Mouse (Mus musculus): ENCODE data around the gene Cdh22. TPM values are rescaled to one million over a fixed set of nuclear protein-coding genes. Genes with fewer than 3 reads are reported as not detected.

Gene Cdh22
- polyA plus RNA-seq, 1 experiment from 2014 or later, result 13.5 TPM

- 60% methylated on average over 8 of the region's 8 CpGs for WGBS
- ATAC-seq (ENCODE audit: low FRiP score), result no peak
- H3K9ac ChIP-seq, result no peak overlapping the region
- H3K27me3 ChIP-seq, result peaks cover 78% of the 10 kb centered on the region
- H3K36me3 ChIP-seq, result no peaks in the 10 kb centered on the region
- no peak overlapping the region for H3K27ac ChIP-seq
- no peak overlapping the region for H3K4me3 ChIP-seq
- H3K9me3 ChIP-seq (replicated peaks), result no peaks in the 10 kb centered on the region
- H3K4me1 ChIP-seq, result peaks cover 55% of the 10 kb centered on the region
- H3K4me2 ChIP-seq (replicated peaks), result no peak overlapping the region
These were observed 14.2 kb downstream of the Cdh22 start for GRCm38 (mm10) chr2:165220347-165220945.

DNA sequence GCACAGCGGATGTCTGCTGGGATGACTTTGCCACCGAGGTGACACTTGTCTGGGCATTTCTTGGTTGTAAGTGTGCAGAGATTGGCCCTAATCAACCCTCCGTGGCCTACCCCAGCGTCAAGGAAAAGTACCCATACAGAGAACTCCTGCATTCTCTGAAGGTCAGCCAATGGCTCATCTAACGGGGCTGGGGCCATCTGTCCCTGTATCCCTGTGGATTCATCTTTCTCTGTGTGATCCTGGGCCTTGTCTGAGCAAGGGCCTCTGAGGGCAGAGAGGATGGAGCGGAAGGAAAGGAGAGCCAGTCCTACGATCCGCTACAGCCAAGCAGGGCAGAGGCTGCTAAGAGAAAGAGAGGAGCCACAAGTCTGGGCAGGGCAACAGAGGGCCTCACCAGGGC lies 15.7 kb downstream of the Cdh22 start:
- Histone ChIP-seq H3K9me3 (replicated peaks) (no peaks in the 10 kb centered on the region), H3K4me2 (replicated peaks) (no peak overlapping the region), H3K27me3 (peaks cover 66% of the 10 kb centered on the region), H3K27ac (no peak overlapping the region), H3K4me3 (no peak overlapping the region), H3K4me1 (peaks cover 63% of the 10 kb centered on the region), H3K36me3 (no peaks in the 10 kb centered on the region), H3K9ac (no peak overlapping the region)
- WGBS, result 72% methylated on average over 8 of the region's 8 CpGs
- no peak for ATAC-seq (ENCODE audit: low FRiP score)

DNA sequence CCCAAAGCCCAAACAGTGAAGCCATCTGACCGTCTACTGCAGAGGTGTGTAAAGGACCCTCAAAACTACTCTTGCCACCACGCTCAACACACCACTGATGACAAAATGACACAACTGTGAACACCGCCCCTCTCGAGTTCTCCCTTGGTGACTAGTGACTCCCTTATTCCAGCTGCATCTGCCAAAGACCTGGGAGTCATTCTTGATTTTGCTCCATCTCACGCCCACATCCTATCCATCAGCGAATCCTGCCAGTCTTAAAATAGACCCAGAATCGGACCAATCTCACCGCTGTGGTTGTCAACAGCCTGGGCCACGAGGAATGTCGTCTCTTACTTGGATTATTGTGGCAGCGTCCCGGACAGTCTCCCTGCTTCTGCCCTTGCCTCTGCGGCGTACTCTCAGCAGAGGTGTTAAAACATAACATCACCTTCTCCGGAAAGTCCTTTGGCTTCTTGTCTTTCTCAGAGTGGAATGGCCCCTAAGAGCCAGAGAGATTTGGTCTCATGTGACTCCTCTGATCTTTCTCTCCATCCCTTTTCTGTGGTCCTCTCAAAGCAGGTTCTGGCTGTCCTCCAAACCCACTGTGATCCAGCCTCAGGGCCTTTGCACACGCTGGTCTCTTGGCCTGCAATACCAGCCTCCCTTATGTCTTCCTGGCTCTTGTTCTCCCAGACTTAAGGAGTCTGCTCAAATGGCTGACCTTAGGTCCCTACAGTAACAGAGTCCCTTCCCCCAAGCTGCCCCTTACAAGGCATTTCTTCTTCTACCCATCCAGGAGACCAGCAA lies 17.1 kb downstream of the Cdh22 start:
- H3K36me3 ChIP-seq, result no peaks in the 10 kb centered on the region
- no peak for ATAC-seq (ENCODE audit: low FRiP score)
- H3K4me3 ChIP-seq, result no peak overlapping the region
- H3K27me3 ChIP-seq, result peaks cover 65% of the 10 kb centered on the region
- no peaks in the 10 kb centered on the region for H3K9me3 ChIP-seq (replicated peaks)
- H3K27ac ChIP-seq, result no peak overlapping the region
- peaks cover 66% of the 10 kb centered on the region for H3K4me1 ChIP-seq
- H3K4me2 ChIP-seq (replicated peaks), result no peak overlapping the region
- WGBS, result 92% methylated on average over 16 of the region's 16 CpGs
- no peak overlapping the region for H3K9ac ChIP-seq

- Histone ChIP-seq H3K27ac (peak overlapping the region; percentile 84), H3K36me3 (no peaks in the 10 kb centered on the region), H3K4me1 (peaks cover 66% of the 10 kb centered on the region), H3K9ac (0 out of 2 replicates have a peak overlapping the region, but pooled peaks have one; percentile 13), H3K27me3 (peaks cover 64% of the 10 kb centered on the region), H3K4me3 (0 out of 2 replicates have a peak overlapping the region, but pooled peaks have one; percentile 4), H3K4me2 (replicated peaks) (peak overlapping the region; percentile 45), H3K9me3 (replicated peaks) (no peaks in the 10 kb centered on the region)
- ATAC-seq (ENCODE audit: low FRiP score), result peak; percentile 69
- 2% methylated on average over 39 of the region's 39 CpGs for WGBS
These were observed 19.3 kb downstream of the Cdh22 start for GRCm38 (mm10) chr2:165215103-165215951.

DNA sequence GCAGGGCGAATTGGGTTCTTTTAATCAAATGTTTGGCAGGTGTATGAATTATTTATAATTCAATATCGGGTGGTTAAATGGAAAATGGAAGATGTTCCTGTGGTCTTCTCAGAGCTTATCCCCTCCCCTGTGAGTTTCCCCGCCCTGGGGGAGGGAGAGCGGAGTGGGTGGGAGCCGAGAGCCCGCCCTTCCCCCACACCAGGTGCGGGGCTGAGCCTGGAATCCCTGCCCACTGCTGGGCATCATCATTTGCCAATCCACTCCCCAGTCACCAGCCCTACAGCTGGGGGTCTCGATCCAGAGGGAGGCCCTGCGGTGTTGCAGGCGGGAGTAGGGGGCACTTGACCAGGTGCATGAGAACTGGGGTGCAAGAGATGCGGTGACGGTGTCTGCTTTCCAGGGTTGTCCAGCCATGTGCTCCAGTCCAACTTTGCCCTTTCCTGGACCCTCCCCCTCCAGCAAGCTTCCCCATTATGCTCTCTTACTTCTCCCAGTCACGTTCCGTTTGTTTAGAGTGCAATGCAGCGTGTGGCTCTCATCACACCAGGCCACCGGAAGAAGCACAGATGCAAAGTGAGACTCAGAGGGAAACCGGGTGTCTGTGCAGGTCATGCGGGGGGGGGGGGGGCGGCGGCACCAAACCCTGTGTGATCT lies 23.1 kb downstream of the Cdh22 start:
- under 1% methylated on average over 20 of the region's 20 CpGs for WGBS
- Histone ChIP-seq H3K27ac (peak overlapping the region; percentile 77), H3K4me2 (replicated peaks) (peak overlapping the region; percentile 34), H3K9ac (peak overlapping the region; percentile 20; the same call in 1 of the 2 replicates), H3K4me3 (no peak overlapping the region), H3K4me1 (peaks cover 54% of the 10 kb centered on the region), H3K36me3 (no peaks in the 10 kb centered on the region), H3K27me3 (peaks cover 48% of the 10 kb centered on the region), H3K9me3 (replicated peaks) (no peaks in the 10 kb centered on the region)
- ATAC-seq (ENCODE audit: low FRiP score), result peak; percentile 38

GRCm38 (mm10) chr2:165210948-165211347 lies 23.7 kb downstream of the Cdh22 start:
- H3K27ac ChIP-seq, result peak overlapping the region; percentile 77
- WGBS, result 2% methylated on average over 15 of the region's 15 CpGs
- no peak overlapping the region for H3K4me3 ChIP-seq
- H3K9ac ChIP-seq, result no peak overlapping the region
- peak overlapping the region; percentile 34 for H3K4me2 ChIP-seq (replicated peaks)
- peak; percentile 46; the same call in 1 of the 2 replicates for ATAC-seq (ENCODE audit: low FRiP score)
- no peaks in the 10 kb centered on the region for H3K9me3 ChIP-seq (replicated peaks)
- no peaks in the 10 kb centered on the region for H3K36me3 ChIP-seq
- peaks cover 43% of the 10 kb centered on the region for H3K27me3 ChIP-seq
- peaks cover 51% of the 10 kb centered on the region for H3K4me1 ChIP-seq

DNA sequence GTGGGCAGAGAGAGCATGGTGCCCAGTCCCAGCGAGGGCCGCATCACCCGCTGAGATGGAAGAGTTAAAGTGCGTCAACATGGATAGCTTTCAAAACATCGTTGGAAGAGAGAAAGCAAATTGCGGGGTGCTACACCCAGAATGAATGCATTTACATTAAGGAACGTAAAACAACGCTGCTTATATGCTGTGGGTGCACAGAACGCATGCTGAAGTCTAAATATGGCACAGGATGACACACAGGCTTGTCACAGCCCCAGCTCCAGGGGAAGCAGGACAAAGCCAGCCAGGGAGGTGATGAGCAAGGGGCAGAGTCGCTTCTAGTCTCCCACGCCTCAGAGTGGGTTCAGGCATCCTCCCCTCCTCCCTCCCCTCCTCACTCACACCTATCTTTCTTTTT lies 27.0 kb downstream of the Cdh22 start:
- no peak overlapping the region for H3K4me2 ChIP-seq (replicated peaks)
- peaks cover 45% of the 10 kb centered on the region for H3K4me1 ChIP-seq
- 67% methylated on average over 11 of the region's 11 CpGs for WGBS
- H3K9me3 ChIP-seq (replicated peaks), result no peaks in the 10 kb centered on the region
- no peak for ATAC-seq (ENCODE audit: low FRiP score)
- H3K9ac ChIP-seq, result no peak overlapping the region
- no peaks in the 10 kb centered on the region for H3K36me3 ChIP-seq
- no peak overlapping the region for H3K27ac ChIP-seq
- H3K4me3 ChIP-seq, result no peak overlapping the region
- H3K27me3 ChIP-seq, result peaks cover 30% of the 10 kb centered on the region

DNA sequence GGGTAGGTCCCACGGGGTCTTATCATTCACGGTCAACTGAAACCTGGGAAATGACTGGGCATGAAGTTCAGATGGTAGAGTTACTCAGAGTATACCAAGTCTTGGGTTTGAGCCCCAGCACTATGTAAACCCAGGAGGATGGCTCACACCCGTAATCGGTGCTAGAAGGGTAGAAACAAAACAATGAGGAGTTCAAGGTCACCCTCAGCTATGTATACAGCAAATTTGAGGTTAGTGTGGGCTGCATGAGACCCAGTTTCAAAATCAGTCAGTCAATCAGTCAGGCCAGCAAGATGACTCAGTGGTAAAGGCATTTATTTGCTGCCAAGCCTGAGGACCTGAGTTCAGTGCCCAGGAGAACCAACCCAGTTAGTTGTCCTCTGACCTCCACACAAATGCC lies 27.6 kb downstream of the Cdh22 start:
- no peak for ATAC-seq (ENCODE audit: low FRiP score)
- H3K4me1 ChIP-seq, result peaks cover 45% of the 10 kb centered on the region
- H3K27ac ChIP-seq, result no peak overlapping the region
- H3K4me2 ChIP-seq (replicated peaks), result no peak overlapping the region
- H3K36me3 ChIP-seq, result no peaks in the 10 kb centered on the region
- no peak overlapping the region for H3K9ac ChIP-seq
- peaks cover 30% of the 10 kb centered on the region for H3K27me3 ChIP-seq
- no peak overlapping the region for H3K4me3 ChIP-seq
- no peaks in the 10 kb centered on the region for H3K9me3 ChIP-seq (replicated peaks)
- 83% methylated on average over 4 of the region's 4 CpGs for WGBS

DNA sequence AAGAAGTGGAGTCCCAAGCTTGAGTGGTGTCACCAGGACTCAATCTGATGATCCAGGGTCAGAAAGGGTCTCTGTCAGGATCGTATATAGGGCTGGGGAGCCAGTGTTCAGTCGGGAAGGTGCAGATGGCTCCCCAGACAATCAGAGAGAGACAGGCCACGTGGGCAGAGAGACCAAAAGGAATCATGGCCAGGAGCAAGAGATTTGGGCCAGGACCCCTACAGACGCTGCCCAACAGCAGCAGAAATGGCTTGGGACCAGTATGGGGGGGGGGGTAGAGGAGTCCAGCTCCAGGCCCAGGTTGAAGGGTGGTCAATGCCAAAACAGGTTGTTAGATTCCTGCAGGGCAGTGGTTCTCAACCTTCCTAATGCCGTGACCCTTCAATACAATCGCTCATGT lies 29.2 kb downstream of the Cdh22 start:
- Histone ChIP-seq H3K4me1 (peaks cover 41% of the 10 kb centered on the region), H3K4me2 (replicated peaks) (no peak overlapping the region), H3K27ac (0 out of 2 replicates have a peak overlapping the region, but pooled peaks have one; percentile 44), H3K9ac (no peak overlapping the region), H3K4me3 (no peak overlapping the region), H3K36me3 (no peaks in the 10 kb centered on the region), H3K9me3 (replicated peaks) (no peaks in the 10 kb centered on the region), H3K27me3 (peaks cover 18% of the 10 kb centered on the region)
- ATAC-seq (ENCODE audit: low FRiP score), result no peak
- WGBS, result 63% methylated on average over 6 of the region's 6 CpGs

DNA sequence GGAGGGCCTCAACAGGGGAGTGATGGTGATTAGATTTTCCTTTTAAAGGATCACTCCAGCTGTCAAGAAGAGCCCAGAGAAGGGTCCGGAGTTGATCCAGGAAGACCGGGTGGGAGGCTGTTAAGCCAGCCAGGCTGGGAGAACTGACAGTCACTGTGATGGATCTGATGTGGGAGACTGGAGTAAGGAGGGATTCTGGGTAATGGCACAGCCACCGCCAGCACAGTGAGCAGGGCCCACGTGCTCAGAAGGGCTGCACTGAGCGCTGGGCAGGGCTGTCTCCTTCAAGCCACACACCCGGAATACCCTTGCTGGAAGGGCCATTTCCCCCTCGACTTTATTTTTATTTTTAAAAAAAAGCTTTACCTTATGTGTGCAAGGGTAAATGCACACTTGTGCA lies 29.7 kb downstream of the Cdh22 start:
- Histone ChIP-seq H3K27me3 (peaks cover 22% of the 10 kb centered on the region), H3K4me3 (no peak overlapping the region), H3K4me1 (peaks cover 41% of the 10 kb centered on the region), H3K9me3 (replicated peaks) (no peaks in the 10 kb centered on the region), H3K9ac (no peak overlapping the region; the same call in 1 of the 2 replicates), H3K4me2 (replicated peaks) (no peak overlapping the region), H3K27ac (0 out of 2 replicates have a peak overlapping the region, but pooled peaks have one; percentile 44), H3K36me3 (no peaks in the 10 kb centered on the region)
- ATAC-seq (ENCODE audit: low FRiP score), result peak; percentile 72
- WGBS, result 23% methylated on average over 7 of the region's 7 CpGs

GRCm38 (mm10) chr2:165201761-165202751 lies 32.6 kb downstream of the Cdh22 start:
- H3K9ac ChIP-seq, result peak overlapping the region; percentile 33; the same call in 1 of the 2 replicates
- WGBS, result 4% methylated on average over 28 of the region's 28 CpGs
- ATAC-seq (ENCODE audit: low FRiP score), result peak; percentile 56; the same call in 1 of the 2 replicates
- peak overlapping the region; percentile 58 for H3K27ac ChIP-seq
- peaks cover 42% of the 10 kb centered on the region for H3K4me1 ChIP-seq
- H3K4me3 ChIP-seq, result peak overlapping the region; percentile 24
- no peaks in the 10 kb centered on the region for H3K36me3 ChIP-seq
- no peaks in the 10 kb centered on the region for H3K9me3 ChIP-seq (replicated peaks)
- H3K4me2 ChIP-seq (replicated peaks), result peak overlapping the region; percentile 49
- H3K27me3 ChIP-seq, result peaks cover 36% of the 10 kb centered on the region

Data from hindbrain, embryonic 12.5 days (tissue).